Mouse (Mus musculus) brain, embryonic 14.5 days (tissue): ENCODE results near the gene Ccdc187. TPM values are rescaled to one million over a fixed set of nuclear protein-coding genes. Genes with fewer than 3 reads are reported as not detected.

Source experiments
- DNase-seq: peaks from one replicate; pipeline ENCODE4 v3.0.0-alpha.2; 2011; ENCODE audit warnings: low read depth
- CTCF ChIP-seq: fragments of 200-500 bp; IDR thresholded peaks from 2 replicates; pipeline ENCODE4 v1.5.1; 2012; ENCODE audit warnings: inconsistent platforms, mild to moderate bottlenecking, moderate library complexity, borderline replicate concordance; ENCODE audit not compliant: insufficient read depth, insufficient read length; ENCODE audit errors: extremely low read depth
- POLR2A ChIP-seq: fragments of 200-500 bp; IDR thresholded peaks from 2 replicates; pipeline ENCODE4 v1.6.1; 2012; ENCODE audit warnings: mild to moderate bottlenecking, inconsistent platforms, borderline replicate concordance; ENCODE audit not compliant: poor library complexity, insufficient read depth, insufficient read length, severe bottlenecking; ENCODE audit errors: extremely low read depth
- polyA plus RNA-seq: library from polyadenylated mRNA; depleted of rRNA; stranded (reverse); fragments of >200 nt; gene quantifications from 2 replicates; pipeline ENCODE4 v1.2.3, GENCODE M21; 2012; rRNA removed

Ccdc187 gene
- polyA plus RNA-seq: 1.4 and 1.9 TPM in 2 replicates

- DNase-seq: no peak
- no peak for TF ChIP-seq CTCF
- no peak for TF ChIP-seq POLR2A
Observed at GRCm38 (mm10) chr2:26294457-26294856, at the start of gene Ccdc187. Gene Ccdc187, minus strand, starts transcription at chr2:26294557.

GRCm38 (mm10) chr2:26342609-26343490, 48.5 kb upstream of the Ccdc187 start:
- TF ChIP-seq POLR2A (no peak), CTCF (no peak)
- no peak for DNase-seq

GRCm38 (mm10) chr2:26342044-26342443, 47.7 kb upstream of the Ccdc187 start:
- DNase-seq: peak; percentile 53
- no peak for TF ChIP-seq POLR2A
- no peak for TF ChIP-seq CTCF

GRCm38 (mm10) chr2:26341510-26341981, 47.2 kb upstream of the Ccdc187 start:
- TF ChIP-seq POLR2A (no peak), CTCF (no peak)
- no peak for DNase-seq

- DNase-seq: no peak
- TF ChIP-seq CTCF (no peak), POLR2A (no peak)
Observed at GRCm38 (mm10) chr2:26339204-26339551, 44.8 kb upstream of the Ccdc187 start.

GRCm38 (mm10) chr2:26338302-26339203, 44.2 kb upstream of the Ccdc187 start:
- no peak for DNase-seq
- TF ChIP-seq CTCF (no peak), POLR2A (no peak)

GRCm38 (mm10) chr2:26330702-26331101, 36.3 kb upstream of the Ccdc187 start:
- TF ChIP-seq POLR2A (no peak), CTCF (no peak)
- DNase-seq: no peak

GRCm38 (mm10) chr2:26330056-26330468, 35.7 kb upstream of the Ccdc187 start:
- no peak for TF ChIP-seq CTCF
- TF ChIP-seq POLR2A: no peak
- no peak for DNase-seq

GRCm38 (mm10) chr2:26329402-26329801, 35.0 kb upstream of the Ccdc187 start:
- no peak for DNase-seq
- TF ChIP-seq POLR2A: no peak
- TF ChIP-seq CTCF: no peak

- no peak for DNase-seq
- no peak for TF ChIP-seq POLR2A
Observed at GRCm38 (mm10) chr2:26327852-26328251, 33.5 kb upstream of the Ccdc187 start.

- TF ChIP-seq CTCF: peak; percentile 92
- TF ChIP-seq POLR2A: no peak
- peak; percentile 79 for DNase-seq
Observed at GRCm38 (mm10) chr2:26325386-26326181, 31.2 kb upstream of the Ccdc187 start.

GRCm38 (mm10) chr2:26324917-26325316, 30.6 kb upstream of the Ccdc187 start:
- DNase-seq: no peak

More at GRCm38 (mm10) chr2:26324917-26325316, 30.6 kb upstream of the Ccdc187 start:
- TF ChIP-seq POLR2A (no peak), CTCF (peak; percentile 29; the same call in 1 of the 2 replicates)
